Mouse (Mus musculus) B cell, adult 67 days (primary cell): ENCODE data around the gene 2900092C05Rik. TPM values are rescaled to one million over a fixed set of nuclear protein-coding genes. Genes with fewer than 3 reads are reported as not detected.

Experiments used
- total RNA-seq, 2 experiments: library from RNA; stranded (reverse); gene quantifications; 4 replicates each; pipeline ENCODE4 v1.2.4; 2023

2900092C05Rik gene
- total RNA-seq = not detected

GRCm38 (mm10) chr7:12512217-12512616 is at the start of gene 2900092C05Rik:
Gene 2900092C05Rik, plus strand, starts transcription at chr7:12512517.

DNA sequence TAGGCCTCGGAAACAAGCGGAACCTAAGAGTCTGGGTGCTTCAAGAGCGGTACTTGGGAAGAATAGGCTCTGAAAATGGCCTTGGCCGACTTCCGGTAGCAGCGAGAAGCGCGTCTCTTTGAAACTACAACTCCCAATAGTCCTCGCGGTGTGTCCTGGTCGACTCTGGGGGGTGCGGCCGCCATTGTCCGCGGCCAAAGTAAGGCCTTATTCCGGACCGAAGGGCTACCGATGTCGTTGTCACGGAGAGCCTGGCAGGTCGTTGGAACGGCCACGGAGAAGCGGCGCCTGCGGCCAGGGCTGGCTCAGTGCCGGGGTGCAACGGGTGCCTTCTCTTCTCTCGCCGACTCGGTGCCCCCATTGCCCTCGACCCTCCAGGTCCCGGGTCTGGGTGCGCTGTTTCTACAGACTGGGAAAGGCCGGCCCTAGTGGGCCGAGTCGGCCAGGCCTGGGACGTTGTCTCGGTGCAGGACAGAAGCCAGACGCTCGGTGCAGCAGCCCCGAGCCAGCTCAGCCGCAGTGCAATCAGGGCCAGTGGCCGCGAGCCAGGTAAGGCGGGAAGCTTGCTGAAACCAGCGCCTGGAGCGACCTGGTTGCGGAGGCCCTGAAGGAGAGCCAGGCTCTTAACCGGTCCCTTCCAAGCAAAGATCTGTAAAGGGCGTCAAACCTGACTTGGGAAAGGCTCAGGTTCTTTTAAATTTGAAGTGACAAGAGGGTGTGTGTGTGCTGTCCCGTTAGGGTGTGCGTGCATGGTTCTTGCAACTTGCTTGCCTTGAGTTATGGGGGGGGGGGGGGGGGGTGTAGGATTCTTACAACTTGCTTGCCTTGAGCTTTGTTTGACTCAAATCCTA is 33.9 kb upstream of the 2900092C05Rik start, which contains the start of gene Zfp606:
Gene Zfp606 (plus strand): TSS at position 136 of the 851 bp plus-strand sequence.

Other genes with a start within 250 kb of the 2900092C05Rik start
- gene Vmn1r81, start 244.2 kb upstream of the 2900092C05Rik start, total RNA-seq = not detected
- gene Vmn1r82, start 212.1 kb upstream of the 2900092C05Rik start, total RNA-seq = not detected
- gene Vmn1r83, start 183.0 kb upstream of the 2900092C05Rik start, total RNA-seq = under 1 TPM in 1 of 2 experiments, not detected in 1; 0.21 TPM
- not detected for gene Vmn1r84, start 143.2 kb upstream of the 2900092C05Rik start, total RNA-seq
- gene Zfp551, start 89.8 kb upstream of the 2900092C05Rik start, total RNA-seq = 1 to 10 TPM; 3.3 to 3.8 TPM
- gene Zfp606, start 34.2 kb upstream of the 2900092C05Rik start, total RNA-seq = 10 to 100 TPM; 10.1 to 12.3 TPM
- under 1 TPM; 0.06 TPM for gene Vmn2r53, start 96.3 kb downstream of the 2900092C05Rik start, total RNA-seq
- not detected for gene Vmn2r54, start 127.8 kb downstream of the 2900092C05Rik start, total RNA-seq
- gene Vmn2r55, start 172.5 kb downstream of the 2900092C05Rik start, total RNA-seq = not detected
- gene Vmn2r56, start 222.5 kb downstream of the 2900092C05Rik start, total RNA-seq = not detected